ENCODE assay signal across 14 mouse cellular contexts in genomic region chr13:32775889-32776288, GRCm38 (mm10). TPM values are rescaled to one million over a fixed set of nuclear protein-coding genes. Genes with fewer than 3 reads are reported as not detected.
DNase-seq lines count a peak whose midpoint lies in the region; ATAC-seq and TF ChIP-seq lines count a peak whose summit lies in the region.
"Had no signal": no experiment of that assay in that cellular context is flagged by ENCODE, and none has a peak within 500 bp of the region (broad histone marks: within the 10 kb centered on the region; RNA-seq: fewer than 3 reads in every experiment).

No protein-coding gene starts in this region.

- no peak overlapping the region for H3K27ac ChIP-seq in limb, embryonic 13.5 days
- no peak overlapping the region for H3K27ac ChIP-seq in limb, embryonic 10.5 days
- no peak overlapping the region for H3K27ac ChIP-seq in limb, embryonic 14.5 days (replicated peaks; ENCODE audit: low read depth, low read length)
- H3K27ac ChIP-seq: hindbrain, embryonic 10.5 days; liver, embryonic 13.5 days had no signal

- no peaks in the 10 kb centered on the region; the same call in 1 of the 2 replicates for H3K27me3 ChIP-seq in limb, embryonic 13.5 days
- H3K27me3 ChIP-seq in limb, embryonic 10.5 days (ENCODE audit: low read depth, poor library complexity, severe bottlenecking): no peaks in the 10 kb centered on the region
- no peaks in the 10 kb centered on the region for H3K27me3 ChIP-seq in limb, embryonic 14.5 days (ENCODE audit: control insufficient read depth, insufficient read depth, low read length)
- H3K27me3 ChIP-seq: liver, embryonic 13.5 days had no signal

- peak overlapping the region; percentile 12; the same call in 1 of the 2 replicates for H3K4me3 ChIP-seq in limb, embryonic 13.5 days
- no peak overlapping the region for H3K4me3 ChIP-seq in limb, embryonic 10.5 days
- no peak overlapping the region for H3K4me3 ChIP-seq in limb, embryonic 14.5 days (replicated peaks; ENCODE audit: low read length)
- H3K4me3 ChIP-seq: hindbrain, embryonic 10.5 days; liver, embryonic 13.5 days had no signal

- H3K36me3 ChIP-seq in limb, embryonic 13.5 days: no peaks in the 10 kb centered on the region
- H3K36me3 ChIP-seq in limb, embryonic 10.5 days: no peaks in the 10 kb centered on the region
- no peaks in the 10 kb centered on the region for H3K36me3 ChIP-seq in limb, embryonic 14.5 days (ENCODE audit: control insufficient read depth, insufficient read depth, low read length)
- H3K36me3 ChIP-seq: hindbrain, embryonic 10.5 days; liver, embryonic 13.5 days had no signal

- no peaks in the 10 kb centered on the region for H3K9me3 ChIP-seq in limb, embryonic 13.5 days
- no peaks in the 10 kb centered on the region for H3K9me3 ChIP-seq in limb, embryonic 10.5 days (replicated peaks)
- H3K9me3 ChIP-seq in limb, embryonic 14.5 days (ENCODE audit: control insufficient read depth, low read length): no peaks in the 10 kb centered on the region
- H3K9me3 ChIP-seq: hindbrain, embryonic 10.5 days; liver, embryonic 13.5 days had no signal

- peak; percentile 41 to 57 for DNase-seq in heart, adult 18-20 months
- DNase-seq in heart, postnatal 25 days (ENCODE audit: low spot score): no peak
- DNase-seq in limb, embryonic 10.5 days (ENCODE audit: low spot score): no peak
- DNase-seq in adrenal gland, postnatal 14 days: peak; percentile 74
- DNase-seq in limb, embryonic 14.5 days (ENCODE audit: low spot score): no peak
- DNase-seq in urinary bladder, postnatal 14 days (ENCODE audit: low spot score): no peak
- DNase-seq: liver, embryonic 13.5 days; thymus, postnatal 14 days had no signal

- peaks cover 20% of the 10 kb centered on the region for H3K4me1 ChIP-seq in limb, embryonic 13.5 days
- H3K4me1 ChIP-seq in limb, embryonic 10.5 days: no peaks in the 10 kb centered on the region
- peaks cover 13% of the 10 kb centered on the region for H3K4me1 ChIP-seq in limb, embryonic 14.5 days (ENCODE audit: control insufficient read depth, insufficient read depth, low read length)
- H3K4me1 ChIP-seq: hindbrain, embryonic 10.5 days; liver, embryonic 13.5 days had no signal

- no peak for ATAC-seq in limb, embryonic 13.5 days (ENCODE audit: low FRiP score, low read depth)
- 0 out of 2 replicates have a peak, but pooled peaks have one; percentile 2 for ATAC-seq in limb, embryonic 14.5 days (ENCODE audit: low FRiP score, low read depth)
- ATAC-seq: activated CD4-positive, CD25-positive, alpha-beta regulatory T cell, adult 4 months; CD4-positive, CD25-positive, alpha-beta regulatory T cell, adult 4 months; intestine, embryonic 16.5 days had no signal

- TF ChIP-seq POLR2A in limb, embryonic 14.5 days (IDR thresholded peaks at IDR 0.05; ENCODE audit: borderline replicate concordance, extremely low read depth, insufficient read depth, insufficient read length): no peak

- intact Hi-C loops in heart, postnatal 25 days (cut with DNase I): no loop called here

- H3K4me2 ChIP-seq in limb, embryonic 13.5 days (replicated peaks): no peak overlapping the region
- 0 out of 2 replicates have a peak overlapping the region, but pooled peaks have one; percentile 1 for H3K4me2 ChIP-seq in limb, embryonic 14.5 days (replicated peaks; ENCODE audit: low read depth, low read length, severe bottlenecking)
- H3K4me2 ChIP-seq: liver, embryonic 13.5 days had no signal

- WGBS in limb, embryonic 13.5 days: 78% methylated on average over 9 of the region's 9 CpGs
- 94% methylated on average over 9 of the region's 9 CpGs for WGBS in limb, embryonic 10.5 days
- WGBS in limb, embryonic 14.5 days: 78% methylated on average over 9 of the region's 9 CpGs

- H3K9ac ChIP-seq in limb, embryonic 13.5 days: no peak overlapping the region
- no peak overlapping the region for H3K9ac ChIP-seq in limb, embryonic 14.5 days (ENCODE audit: low read depth, low read length, severe bottlenecking)
- H3K9ac ChIP-seq: liver, embryonic 13.5 days had no signal

RNA-seq across cellular contexts. Expression of gene Mylk4, which starts 7.9 kb away (rescaled TPM):
- total RNA-seq in heart, adult 18-20 months (2021): 100 to 1,000 TPM; 206 to 302 TPM
- total RNA-seq in heart, postnatal 25 days (2021): 100 to 1,000 TPM; 303 to 406 TPM
- polyA plus RNA-seq in limb, embryonic 13.5 days (2015; fragmentation: Nextera tagmentation; extraction: Ambion mirVana): 4.7 and 5.1 TPM in 2 replicates
- polyA plus RNA-seq in limb, embryonic 10.5 days (2016; fragmentation: Nextera tagmentation; extraction: Ambion mirVana): 0.13 and 0.26 TPM in 2 replicates
- 0.07 and 2.4 TPM in 2 replicates for total RNA-seq in adrenal gland, postnatal 14 days (2021)
- polyA plus RNA-seq in limb, embryonic 14.5 days (2012; rRNA removed): 16.6 and 18.6 TPM in 2 replicates
- 8.9 and 11.2 TPM in 2 replicates for polyA plus RNA-seq in limb, embryonic 14.5 days (2014; fragmentation: Nextera tagmentation; extraction: Ambion mirVana)
- polyA plus RNA-seq: activated CD4-positive, CD25-positive, alpha-beta regulatory T cell, adult 4 months; CD4-positive, CD25-positive, alpha-beta regulatory T cell, adult 4 months; hindbrain, embryonic 10.5 days; intestine, embryonic 16.5 days had no signal

RNA-seq across cellular contexts. Expression of gene Wrnip1, which starts 25.9 kb away (rescaled TPM):
- total RNA-seq in heart, adult 18-20 months (2021): 10 to 100 TPM; 19.9 to 26.0 TPM
- total RNA-seq in heart, postnatal 25 days (2021): 10 to 100 TPM; 18.5 to 27.1 TPM
- 23.7 and 24.1 TPM in 2 replicates for polyA plus RNA-seq in limb, embryonic 13.5 days (2015; fragmentation: Nextera tagmentation; extraction: Ambion mirVana)
- 14.8 and 20.6 TPM in 2 replicates for polyA plus RNA-seq in limb, embryonic 10.5 days (2016; fragmentation: Nextera tagmentation; extraction: Ambion mirVana)
- 35.2 and 45.9 TPM in 2 replicates for total RNA-seq in adrenal gland, postnatal 14 days (2021)
- 60.9 and 61.9 TPM in 2 replicates for polyA plus RNA-seq in limb, embryonic 14.5 days (2012; rRNA removed)
- 25.5 and 26.9 TPM in 2 replicates for polyA plus RNA-seq in limb, embryonic 14.5 days (2014; fragmentation: Nextera tagmentation; extraction: Ambion mirVana)

RNA-seq across cellular contexts. Expression of gene D930007J09Rik, which starts 26.8 kb away (rescaled TPM):
- not detected for total RNA-seq in heart, adult 18-20 months (2021)
- not detected for total RNA-seq in heart, postnatal 25 days (2021)
- not detected in 2 replicates for polyA plus RNA-seq in limb, embryonic 13.5 days (2015; fragmentation: Nextera tagmentation; extraction: Ambion mirVana)
- not detected in 2 replicates for polyA plus RNA-seq in limb, embryonic 10.5 days (2016; fragmentation: Nextera tagmentation; extraction: Ambion mirVana)
- not detected in 2 replicates for total RNA-seq in adrenal gland, postnatal 14 days (2021)
- polyA plus RNA-seq in limb, embryonic 14.5 days (2012; rRNA removed): 1.5 and 3.1 TPM in 2 replicates
- polyA plus RNA-seq in limb, embryonic 14.5 days (2014; fragmentation: Nextera tagmentation; extraction: Ambion mirVana): not detected in 2 replicates
- total RNA-seq: megakaryocyte-erythroid progenitor cell, adult 5-6 weeks had no signal
- polyA plus RNA-seq: activated CD4-positive, CD25-positive, alpha-beta regulatory T cell, adult 4 months; CD4-positive, CD25-positive, alpha-beta regulatory T cell, adult 4 months; hindbrain, embryonic 10.5 days; intestine, embryonic 16.5 days; liver, embryonic 13.5 days had no signal

Comparison
In these comparisons a context has a peak if more than half of its experiments do, and no peak if none do; other contexts are left out.
1. DNase-seq: peak in heart, adult 18-20 months (2 of 2) and adrenal gland, postnatal 14 days (single experiment); none in heart, postnatal 25 days (single experiment), limb, embryonic 10.5 days (single experiment), limb, embryonic 14.5 days (single experiment) and urinary bladder, postnatal 14 days (single experiment).
2. RNA of gene Mylk4, which starts 7.9 kb away (total RNA-seq): 303 to 406 TPM in heart, postnatal 25 days and 206 to 302 TPM in heart, adult 18-20 months; 0.07 to 2.4 TPM in adrenal gland, postnatal 14 days; every median in the first group is over 10 times any median in the second.